ENCODE assay signal across 18 mouse cellular contexts in the genomic region with DNA sequence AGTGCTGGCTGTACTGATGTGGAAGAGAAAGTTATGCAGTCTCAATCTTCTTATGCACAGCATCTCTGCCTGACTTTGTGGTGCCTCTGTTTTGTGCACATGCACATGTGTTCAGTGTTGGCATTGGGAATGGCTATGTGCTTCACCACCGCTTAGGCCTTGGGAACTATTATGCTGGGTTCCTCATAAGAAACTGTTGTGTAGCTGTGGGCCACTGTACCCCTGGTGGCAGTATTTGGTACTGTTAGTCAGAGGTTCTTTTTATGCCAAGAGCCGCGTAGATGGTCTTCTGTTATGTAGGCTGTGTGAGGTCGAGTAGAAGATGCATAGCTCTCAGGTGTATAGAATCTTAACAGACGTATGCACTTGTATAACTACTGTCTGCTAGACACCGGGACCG.
A peak's percentile ranks its signal among the peaks of the same experiment; 100 is the strongest.
DNase-seq lines count a peak whose midpoint lies in the region; ATAC-seq and TF ChIP-seq lines count a peak whose summit lies in the region.
"Had no signal": no experiment of that assay in that cellular context is flagged by ENCODE, and none has a peak within 500 bp of the region (broad histone marks: within the 10 kb centered on the region; RNA-seq: fewer than 3 reads in every experiment).

No protein-coding gene starts in this region.

- H3K9me3 ChIP-seq in forebrain, postnatal 0 days (ENCODE audit: low read length), result no peaks in the 10 kb centered on the region
- H3K9me3 ChIP-seq in forebrain, embryonic 12.5 days, result no peaks in the 10 kb centered on the region
- no peaks in the 10 kb centered on the region for H3K9me3 ChIP-seq in liver, embryonic 13.5 days (replicated peaks)
- H3K9me3 ChIP-seq: embryonic facial prominence, embryonic 15.5 days; hindbrain, embryonic 15.5 days; lung, embryonic 15.5 days; neural tube, embryonic 13.5 days had no signal

- H3K4me2 ChIP-seq in forebrain, postnatal 0 days (ENCODE audit: low read depth), result no peak overlapping the region
- no peak overlapping the region for H3K4me2 ChIP-seq in forebrain, embryonic 12.5 days
- no peak overlapping the region for H3K4me2 ChIP-seq in liver, embryonic 13.5 days
- H3K4me2 ChIP-seq: embryonic facial prominence, embryonic 15.5 days; heart, embryonic 12.5 days; hindbrain, embryonic 15.5 days; lung, embryonic 15.5 days; neural tube, embryonic 13.5 days had no signal

- no peak for ATAC-seq in forebrain, postnatal 0 days
- no peak for ATAC-seq in forebrain, embryonic 12.5 days (ENCODE audit: low FRiP score)
- ATAC-seq in liver, embryonic 13.5 days (ENCODE audit: low read depth), result no peak
- ATAC-seq in megakaryocyte-erythroid progenitor cell, adult 5-6 weeks (replicated peaks; ENCODE audit: low FRiP score, low TSS enrichment, poor library complexity, severe bottlenecking), result 0 out of 2 replicates have a peak, but pooled peaks have one; percentile 15

- H3K36me3 ChIP-seq in forebrain, postnatal 0 days (ENCODE audit: insufficient read depth), result no peaks in the 10 kb centered on the region
- H3K36me3 ChIP-seq in forebrain, embryonic 12.5 days (replicated peaks), result no peaks in the 10 kb centered on the region
- H3K36me3 ChIP-seq in liver, embryonic 13.5 days, result peaks cover 6% of the 10 kb centered on the region; the same call in 1 of the 2 replicates
- H3K36me3 ChIP-seq: embryonic facial prominence, embryonic 15.5 days; hindbrain, embryonic 15.5 days; lung, embryonic 15.5 days; neural tube, embryonic 13.5 days had no signal

- DNase-seq in forebrain, postnatal 0 days, result no peak
- DNase-seq in liver, embryonic 13.5 days, result no peak
- DNase-seq in liver, result no peak
- no peak for DNase-seq in brain, embryonic 14.5 days (ENCODE audit: low read depth)
- DNase-seq in frontal cortex, postnatal 10 days (ENCODE audit: low spot score in 2 of 2), result no peak
- DNase-seq in embryo, embryonic 10 days (ENCODE audit: low spot score), result no peak
- DNase-seq: B cell, adult 2 months; cerebellum, adult 9-10 months; kidney, postnatal 36 days; midbrain, embryonic 14.5 days; thymus, postnatal 36 days had no signal

- no peak overlapping the region for H3K9ac ChIP-seq in forebrain, postnatal 0 days
- no peak overlapping the region for H3K9ac ChIP-seq in forebrain, embryonic 12.5 days
- no peak overlapping the region for H3K9ac ChIP-seq in liver, embryonic 13.5 days
- H3K9ac ChIP-seq: embryonic facial prominence, embryonic 15.5 days; heart, embryonic 12.5 days; hindbrain, embryonic 15.5 days; lung, embryonic 15.5 days; neural tube, embryonic 13.5 days had no signal

- H3K27me3 ChIP-seq in forebrain, postnatal 0 days (ENCODE audit: insufficient read depth, low read length), result no peaks in the 10 kb centered on the region
- H3K27me3 ChIP-seq in forebrain, embryonic 12.5 days, result no peaks in the 10 kb centered on the region
- no peaks in the 10 kb centered on the region for H3K27me3 ChIP-seq in liver, embryonic 13.5 days
- H3K27me3 ChIP-seq: embryonic facial prominence, embryonic 15.5 days; heart, embryonic 12.5 days; hindbrain, embryonic 15.5 days; lung, embryonic 15.5 days; neural tube, embryonic 13.5 days had no signal

- no peak overlapping the region for H3K27ac ChIP-seq in forebrain, postnatal 0 days (ENCODE audit: low read depth, low read length)
- H3K27ac ChIP-seq in forebrain, embryonic 12.5 days, result no peak overlapping the region
- H3K27ac ChIP-seq in liver, embryonic 13.5 days, result 0 out of 2 replicates have a peak overlapping the region, but pooled peaks have one; percentile 20
- H3K27ac ChIP-seq: embryonic facial prominence, embryonic 15.5 days; hindbrain, embryonic 15.5 days; lung, embryonic 15.5 days; neural tube, embryonic 13.5 days had no signal

- no peaks in the 10 kb centered on the region; the same call in 1 of the 2 replicates for H3K4me1 ChIP-seq in forebrain, postnatal 0 days (ENCODE audit: insufficient read depth)
- H3K4me1 ChIP-seq in forebrain, embryonic 12.5 days, result peaks cover 25% of the 10 kb centered on the region
- H3K4me1 ChIP-seq in liver, embryonic 13.5 days (replicated peaks), result peaks cover 73% of the 10 kb centered on the region

- WGBS in forebrain, postnatal 0 days, result 96% methylated on average over 7 of the region's 7 CpGs
- WGBS in forebrain, embryonic 12.5 days, result 93% methylated on average over 7 of the region's 7 CpGs
- WGBS in liver, embryonic 13.5 days (ENCODE audit: insufficient replicate concordance), result 81% methylated on average over 7 of the region's 7 CpGs

- no peak for TF ChIP-seq POLR2A in brain, embryonic 14.5 days (IDR thresholded peaks at IDR 0.05; ENCODE audit: borderline replicate concordance, extremely low read depth, insufficient read depth, insufficient read length, poor library complexity, severe bottlenecking)

- H3K4me3 ChIP-seq in forebrain, postnatal 0 days (ENCODE audit: low read depth, low read length), result no peak overlapping the region
- no peak overlapping the region for H3K4me3 ChIP-seq in forebrain, embryonic 12.5 days (replicated peaks)
- no peak overlapping the region for H3K4me3 ChIP-seq in liver, embryonic 13.5 days (replicated peaks)
- H3K4me3 ChIP-seq: embryonic facial prominence, embryonic 15.5 days; heart, embryonic 12.5 days; hindbrain, embryonic 15.5 days; lung, embryonic 15.5 days; neural tube, embryonic 13.5 days had no signal

- peak; percentile 25 for TF ChIP-seq CTCF in forebrain, postnatal 0 days (IDR thresholded peaks at IDR 0.05; ENCODE audit: low read depth)
- TF ChIP-seq CTCF in brain, embryonic 14.5 days (IDR thresholded peaks at IDR 0.05; ENCODE audit: borderline replicate concordance, extremely low read depth, insufficient read depth, insufficient read length), result peak; percentile 22; the same call in 1 of the 2 replicates
